Mouse (Mus musculus): ENCODE measurements around the gene Daxx.

DNA sequence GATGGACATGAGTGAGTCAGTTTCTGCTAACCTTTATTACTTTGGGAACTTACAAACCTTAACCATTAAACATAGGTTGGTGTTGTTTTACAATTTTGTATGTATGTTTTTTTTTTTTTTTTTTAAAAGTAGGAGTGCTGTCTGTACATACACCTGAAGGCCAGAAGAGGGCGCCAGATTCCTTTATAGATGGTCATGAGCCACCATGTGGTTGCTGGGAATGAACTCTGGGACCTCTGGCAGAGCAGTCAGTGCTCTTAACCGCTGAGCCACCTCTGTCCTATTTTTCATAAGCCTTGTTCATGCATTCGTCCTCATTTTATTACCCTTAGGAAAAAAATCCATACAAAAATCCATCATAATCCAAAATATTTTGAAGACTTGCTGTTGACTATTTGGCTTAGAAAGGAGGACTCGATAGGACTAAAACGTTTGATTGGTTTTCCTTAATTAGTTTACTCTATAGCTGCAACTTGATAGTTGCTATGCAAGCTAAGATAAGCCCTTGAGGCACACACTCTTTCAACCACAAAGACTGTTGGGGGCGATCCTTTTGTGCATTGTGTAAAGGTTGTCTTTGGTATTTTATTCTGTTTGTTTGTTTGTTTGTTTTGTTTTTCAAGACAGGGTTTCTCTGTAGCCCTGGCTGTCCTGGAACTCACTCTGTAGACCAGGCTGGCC, 12.0 kb upstream of the Daxx start:
- TF ChIP-seq POLR2A (IDR thresholded peaks at IDR 0.05; ENCODE audit: borderline replicate concordance, extremely low read depth, insufficient read depth, insufficient read length, poor library complexity, severe bottlenecking) (no peak), CTCF (IDR thresholded peaks at IDR 0.05; ENCODE audit: borderline replicate concordance, extremely low read depth, insufficient read depth, insufficient read length) (peak; percentile 54; the same call in 1 of the 2 replicates)

Data from brain, embryonic 14.5 days (tissue).